Mouse (Mus musculus) limb, embryonic 11.5 days (tissue): Measurements from ENCODE around the gene Rapgef1. TPM values are rescaled to one million over a fixed set of nuclear protein-coding genes. Genes with fewer than 3 reads are reported as not detected.

Source experiments
- ATAC-seq: fragments of 200-750 bp; cut with Nextera tagmentation; 2 replicates; pipeline ENCODE4 v1.8.0; 2017; ENCODE audit warnings: low read depth; ENCODE audit not compliant: insufficient number of reproducible peaks, low FRiP score, low TSS enrichment
- DNase-seq: peaks from one replicate; pipeline ENCODE4 v3.0.0-alpha.2; 2015; ENCODE audit warnings: low spot score
- H3K27ac ChIP-seq: fragments of 300-500 bp; sonication (generic); replicated peaks from 2 replicates; pipeline ENCODE4 v1.5.1; 2014; ENCODE audit warnings: low read depth, mild to moderate bottlenecking, low read length
- H3K27me3 ChIP-seq: fragments of 300-500 bp; sonication (generic); 2 replicates; pipeline ENCODE4 v1.6.1; 2014; ENCODE audit warnings: mild to moderate bottlenecking, low read length, mixed read lengths; ENCODE audit not compliant: control insufficient read depth, insufficient read depth
- H3K36me3 ChIP-seq: fragments of 300-500 bp; sonication (generic); 2 replicates; pipeline ENCODE4 v1.6.1; 2014; ENCODE audit warnings: mild to moderate bottlenecking, low read length, moderate library complexity, mixed read lengths; ENCODE audit not compliant: control insufficient read depth, insufficient read depth
- H3K4me1 ChIP-seq: fragments of 300-500 bp; sonication (generic); 2 replicates; pipeline ENCODE4 v1.6.1; 2014; ENCODE audit warnings: low read length, mixed read lengths; ENCODE audit not compliant: control insufficient read depth, insufficient read depth
- H3K4me2 ChIP-seq: fragments of 300-500 bp; sonication (generic); 2 replicates; pipeline ENCODE4 v1.6.1; 2014; ENCODE audit warnings: low read depth, mild to moderate bottlenecking, moderate library complexity; ENCODE audit not compliant: severe bottlenecking
- H3K4me3 ChIP-seq: fragments of 300-500 bp; sonication (generic); 2 replicates; pipeline ENCODE4 v1.5.1; 2014; ENCODE audit warnings: low read depth, low read length
- H3K9ac ChIP-seq: fragments of 300-500 bp; sonication (generic); 2 replicates; pipeline ENCODE4 v1.6.1; 2014; ENCODE audit warnings: mild to moderate bottlenecking, low read length
- H3K9me3 ChIP-seq: fragments of 300-500 bp; sonication (generic); 2 replicates; pipeline ENCODE4 v1.6.1; 2016; ENCODE audit warnings: low read length; ENCODE audit not compliant: control insufficient read depth
- WGBS: fragments of 180-500 bp; shearing (Covaris S2); extraction: QIAGEN DNeasy Blood & Tissue Kit; methylation state at CpG from one replicate; pipeline ENCODE4 v1.1.7; 2014; 5-methylcytosine and 5-hydroxymethylcytosine counted together
- polyA plus RNA-seq: library from polyadenylated mRNA; unstranded; fragments of >200 nt; fragmentation: Nextera tagmentation; extraction: Ambion mirVana; gene quantifications from 2 replicates; pipeline ENCODE4 v1.2.1, GENCODE M21; 2014

Rapgef1 gene
- polyA plus RNA-seq, 1 experiment from 2014 or later = 17.1 TPM

GRCm38 (mm10) chr2:29731545-29731944 is 112.0 kb downstream of the Rapgef1 start:
- 71% methylated on average over 3 of the region's 3 CpGs for WGBS
- no peak for ATAC-seq
- Histone ChIP-seq H3K4me2 (no peak overlapping the region), H3K36me3 (peaks cover 14% of the 10 kb centered on the region; the same call in 1 of the 2 replicates), H3K9me3 (no peaks in the 10 kb centered on the region), H3K9ac (no peak overlapping the region), H3K4me3 (no peak overlapping the region), H3K27ac (no peak overlapping the region), H3K27me3 (no peaks in the 10 kb centered on the region), H3K4me1 (no peaks in the 10 kb centered on the region)
- no peak for DNase-seq

DNA sequence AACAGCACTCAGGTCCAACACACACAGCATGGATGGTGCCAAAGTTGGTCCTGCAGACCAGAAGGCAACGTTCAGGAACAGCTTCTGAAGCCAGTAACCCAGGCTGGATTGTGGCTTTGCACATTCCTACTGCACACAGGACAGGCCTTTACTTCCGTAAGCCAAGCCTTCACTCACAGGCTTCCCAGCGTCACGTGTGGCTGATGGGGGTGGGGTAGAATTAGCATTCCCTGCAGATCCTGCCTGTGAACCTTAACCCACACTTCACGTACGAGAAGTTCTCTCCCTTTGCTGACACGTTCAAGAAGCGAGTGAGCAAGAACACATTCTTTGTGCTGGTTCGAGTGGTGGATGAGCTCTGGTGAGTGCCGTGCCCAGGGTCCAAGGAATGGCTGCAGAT is 113.0 kb downstream of the Rapgef1 start:
- H3K4me3 ChIP-seq = no peak overlapping the region
- peaks cover 15% of the 10 kb centered on the region; the same call in 1 of the 2 replicates for H3K36me3 ChIP-seq
- no peaks in the 10 kb centered on the region for H3K9me3 ChIP-seq
- WGBS = 90% methylated on average over 10 of the region's 10 CpGs
- H3K27ac ChIP-seq = no peak overlapping the region
- ATAC-seq (no peak), DNase-seq (no peak)
- no peaks in the 10 kb centered on the region for H3K27me3 ChIP-seq
- H3K4me1 ChIP-seq = no peaks in the 10 kb centered on the region
- H3K9ac ChIP-seq = no peak overlapping the region
- H3K4me2 ChIP-seq = no peak overlapping the region

GRCm38 (mm10) chr2:29733348-29733747 is 113.8 kb downstream of the Rapgef1 start:
- DNase-seq (no peak), ATAC-seq (no peak)
- Histone ChIP-seq H3K27me3 (no peaks in the 10 kb centered on the region), H3K9me3 (no peaks in the 10 kb centered on the region), H3K9ac (no peak overlapping the region), H3K27ac (no peak overlapping the region), H3K4me1 (no peaks in the 10 kb centered on the region), H3K36me3 (peaks cover 21% of the 10 kb centered on the region; the same call in 1 of the 2 replicates), H3K4me2 (no peak overlapping the region), H3K4me3 (no peak overlapping the region)
- 95% methylated on average over 5 of the region's 5 CpGs for WGBS

DNA sequence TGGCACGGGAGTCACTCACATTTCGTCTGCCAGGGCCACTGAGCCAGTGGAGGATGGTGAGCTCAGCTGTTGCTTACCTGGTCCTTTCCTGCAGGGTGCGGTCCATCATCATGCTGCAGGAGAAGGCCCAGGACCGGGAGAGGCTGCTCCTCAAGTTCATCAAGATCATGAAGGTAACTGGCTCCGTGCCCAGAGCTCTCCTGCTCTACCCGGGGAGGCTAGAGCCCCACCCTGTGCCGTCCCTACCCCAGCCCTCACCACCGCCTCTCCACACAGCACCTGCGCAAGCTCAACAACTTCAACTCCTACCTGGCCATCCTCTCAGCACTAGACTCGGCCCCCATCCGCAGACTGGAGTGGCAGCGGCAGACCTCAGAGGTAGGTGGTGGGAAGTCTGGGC is 116.2 kb downstream of the Rapgef1 start:
- DNase-seq = no peak
- WGBS = 95% methylated on average over 12 of the region's 12 CpGs
- Histone ChIP-seq H3K4me2 (no peak overlapping the region), H3K27me3 (no peaks in the 10 kb centered on the region), H3K4me1 (no peaks in the 10 kb centered on the region), H3K9me3 (no peaks in the 10 kb centered on the region), H3K27ac (no peak overlapping the region), H3K9ac (no peak overlapping the region), H3K36me3 (peaks cover 17% of the 10 kb centered on the region; the same call in 1 of the 2 replicates), H3K4me3 (no peak overlapping the region)
- ATAC-seq = no peak

DNA sequence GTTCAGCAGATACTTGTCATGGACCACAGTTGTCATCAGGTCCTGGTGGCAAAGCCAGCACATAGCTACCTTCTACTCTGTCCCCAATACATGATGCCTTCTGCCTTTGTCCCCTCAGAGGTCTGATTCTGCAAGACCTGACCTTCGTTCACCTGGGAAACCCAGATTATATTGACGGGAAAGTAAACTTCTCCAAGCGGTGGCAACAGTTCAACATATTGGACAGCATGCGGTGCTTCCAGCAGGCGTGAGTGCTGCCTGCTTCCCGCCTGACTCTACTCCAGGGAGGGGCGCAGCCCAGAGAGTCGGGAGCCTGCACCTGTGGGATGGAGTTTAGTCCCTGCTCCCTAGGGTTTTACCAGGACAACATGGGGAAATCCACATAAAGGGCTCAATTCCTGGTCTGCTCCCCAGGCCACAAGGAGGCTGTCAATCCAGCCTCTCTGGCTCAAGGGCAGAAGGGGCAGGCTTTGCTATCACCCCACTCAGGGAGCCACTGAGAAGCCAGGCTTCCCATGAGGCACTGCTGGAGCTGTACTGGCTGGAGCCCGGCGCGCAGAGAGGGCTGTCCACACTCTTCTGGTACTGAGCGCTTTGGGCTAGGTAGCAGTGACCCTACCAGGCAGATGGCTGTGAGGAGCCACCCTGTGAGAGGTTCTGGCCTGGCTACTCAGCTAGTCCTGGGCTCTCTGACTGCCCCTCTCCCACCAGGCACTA is 117.8 kb downstream of the Rapgef1 start:
- Histone ChIP-seq H3K9me3 (no peaks in the 10 kb centered on the region), H3K4me3 (no peak overlapping the region), H3K4me2 (no peak overlapping the region), H3K27ac (no peak overlapping the region), H3K9ac (no peak overlapping the region), H3K36me3 (peaks cover 14% of the 10 kb centered on the region; the same call in 1 of the 2 replicates), H3K27me3 (no peaks in the 10 kb centered on the region), H3K4me1 (no peaks in the 10 kb centered on the region)
- WGBS = 91% methylated on average over 12 of the region's 12 CpGs
- ATAC-seq = no peak
- no peak for DNase-seq

GRCm38 (mm10) chr2:29738799-29739198 is 119.3 kb downstream of the Rapgef1 start:
- H3K9me3 ChIP-seq = no peaks in the 10 kb centered on the region
- no peak overlapping the region for H3K4me3 ChIP-seq
- no peak overlapping the region for H3K9ac ChIP-seq
- no peaks in the 10 kb centered on the region for H3K27me3 ChIP-seq
- DNase-seq = no peak
- no peak for ATAC-seq
- WGBS = 59% methylated on average over 4 of the region's 4 CpGs
- no peak overlapping the region for H3K27ac ChIP-seq
- no peaks in the 10 kb centered on the region for H3K4me1 ChIP-seq
- H3K36me3 ChIP-seq = peaks cover 13% of the 10 kb centered on the region; the same call in 1 of the 2 replicates
- H3K4me2 ChIP-seq = no peak overlapping the region

DNA sequence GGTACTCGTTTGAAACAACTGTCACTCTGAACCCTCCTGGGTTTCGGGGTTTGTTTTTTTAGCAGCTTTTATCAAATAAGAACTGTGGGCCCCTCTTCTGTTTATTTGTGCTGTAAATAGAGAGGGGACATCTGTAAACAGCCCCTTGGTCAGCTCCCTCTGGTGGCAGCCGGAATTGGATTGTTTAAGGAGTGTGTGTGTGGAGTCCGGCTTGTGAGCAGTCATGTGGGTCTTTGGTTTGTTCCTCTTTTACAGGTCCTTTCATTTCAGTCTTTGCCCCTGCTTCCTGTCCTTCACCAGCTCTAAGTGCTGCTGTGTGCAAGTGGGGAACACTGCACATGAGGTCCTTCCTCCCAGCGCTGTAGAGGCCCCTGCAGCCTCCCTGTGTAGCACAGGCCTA is 119.8 kb downstream of the Rapgef1 start:
- no peaks in the 10 kb centered on the region for H3K27me3 ChIP-seq
- H3K4me2 ChIP-seq = no peak overlapping the region
- peaks cover 13% of the 10 kb centered on the region; the same call in 1 of the 2 replicates for H3K36me3 ChIP-seq
- DNase-seq (no peak), ATAC-seq (no peak)
- H3K4me3 ChIP-seq = no peak overlapping the region
- H3K27ac ChIP-seq = no peak overlapping the region
- no peak overlapping the region for H3K9ac ChIP-seq
- no peaks in the 10 kb centered on the region for H3K4me1 ChIP-seq
- 63% methylated on average over 5 of the region's 5 CpGs for WGBS
- H3K9me3 ChIP-seq = no peaks in the 10 kb centered on the region

- Histone ChIP-seq H3K27me3 (peaks cover 6% of the 10 kb centered on the region), H3K27ac (no peak overlapping the region), H3K4me1 (no peaks in the 10 kb centered on the region), H3K9ac (no peak overlapping the region), H3K36me3 (peaks cover 10% of the 10 kb centered on the region; the same call in 1 of the 2 replicates), H3K9me3 (no peaks in the 10 kb centered on the region), H3K4me3 (no peak overlapping the region), H3K4me2 (no peak overlapping the region)
- 94% methylated on average over 6 of the region's 6 CpGs for WGBS
- DNase-seq (no peak), ATAC-seq (no peak)
These were observed 121.7 kb downstream of the Rapgef1 start for GRCm38 (mm10) chr2:29741207-29741606.
